Mouse (Mus musculus) intestine, postnatal 0 days (tissue): ENCODE measurements around the gene Med8. TPM values are rescaled to one million over a fixed set of nuclear protein-coding genes. Genes with fewer than 3 reads are reported as not detected.
A peak's percentile ranks its signal among the peaks of the same experiment; 100 is the strongest.

Source experiments
- ATAC-seq: fragments of 200-750 bp; cut with Nextera tagmentation; 2 replicates; pipeline ENCODE4 v1.8.0; 2017; ENCODE audit warnings: mild to moderate bottlenecking, moderate TSS enrichment, moderate library complexity
- H3K27ac ChIP-seq: fragments of 300-500 bp; sonication (generic); 2 replicates; pipeline ENCODE4 v1.5.1; 2014; ENCODE audit warnings: mild to moderate bottlenecking, low read depth, low read length, moderate library complexity
- H3K27me3 ChIP-seq: fragments of 300-500 bp; sonication (generic); replicated peaks from 2 replicates; pipeline ENCODE4 v1.6.1; 2014; ENCODE audit warnings: low read length, mixed read lengths; ENCODE audit not compliant: control insufficient read depth, insufficient read depth
- H3K36me3 ChIP-seq: fragments of 300-500 bp; sonication (generic); 2 replicates; pipeline ENCODE4 v1.6.1; 2014; ENCODE audit warnings: mild to moderate bottlenecking, moderate library complexity; ENCODE audit not compliant: control insufficient read depth, insufficient read depth
- H3K4me1 ChIP-seq: fragments of 300-500 bp; sonication (generic); replicated peaks from 2 replicates; pipeline ENCODE4 v1.6.1; 2014; ENCODE audit warnings: antibody characterized with exemption, low read length, mixed read lengths; ENCODE audit not compliant: control insufficient read depth, insufficient read depth
- H3K4me2 ChIP-seq: fragments of 300-500 bp; sonication (generic); replicated peaks from 2 replicates; pipeline ENCODE4 v1.6.1; 2014; ENCODE audit warnings: low read depth, mild to moderate bottlenecking, moderate library complexity
- H3K4me3 ChIP-seq: fragments of 300-500 bp; sonication (generic); 2 replicates; pipeline ENCODE4 v1.5.1; 2014; ENCODE audit warnings: low read depth, low read length
- H3K9ac ChIP-seq: fragments of 300-500 bp; sonication (generic); 2 replicates; pipeline ENCODE4 v1.6.1; 2014; ENCODE audit warnings: mild to moderate bottlenecking, low read depth, low read length
- H3K9me3 ChIP-seq: fragments of 300-500 bp; sonication (generic); 2 replicates; pipeline ENCODE4 v1.6.1; 2016; ENCODE audit warnings: mixed run types; ENCODE audit not compliant: control insufficient read depth
- CTCF ChIP-seq: sonication (generic); IDR thresholded peaks from 2 replicates; pipeline ENCODE4 v1.5.1; 2016; ENCODE audit warnings: low read depth, mild to moderate bottlenecking, control low read depth, antibody characterized with exemption, moderate library complexity
- WGBS: fragments of 180-500 bp; shearing (Covaris S2); extraction: QIAGEN DNeasy Blood & Tissue Kit; methylation state at CpG from one replicate; pipeline ENCODE4 v1.1.7; 2014; 5-methylcytosine and 5-hydroxymethylcytosine counted together
- polyA plus RNA-seq: library from polyadenylated mRNA; unstranded; fragments of >200 nt; fragmentation: Nextera tagmentation; extraction: Ambion mirVana; gene quantifications from 2 replicates; pipeline ENCODE4 v1.2.1, GENCODE M21; 2015

Med8 gene
- polyA plus RNA-seq, 1 experiment from 2014 or later: 71.8 TPM

DNA sequence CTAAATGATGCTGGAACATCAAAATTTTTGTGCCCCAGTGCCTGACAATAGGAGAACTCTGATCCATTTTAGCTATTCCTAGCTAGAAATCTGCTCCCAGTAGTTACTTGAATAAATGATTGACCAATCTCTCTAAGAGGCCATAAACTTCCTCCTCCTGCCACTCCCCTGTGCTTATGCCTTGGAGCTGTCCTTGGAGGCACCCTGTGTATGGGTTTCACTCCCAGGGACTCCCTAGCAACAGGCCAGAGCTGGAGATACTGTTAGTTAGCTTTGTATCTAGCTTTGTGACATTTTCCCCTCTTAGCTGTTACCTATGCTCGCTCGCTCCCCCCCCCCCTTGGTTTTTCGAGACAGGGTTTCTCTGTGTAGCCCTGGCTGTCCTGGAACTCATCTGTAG is 12.2 kb downstream of the Med8 start:
- Histone ChIP-seq H3K27me3 (no peaks in the 10 kb centered on the region), H3K27ac (no peak overlapping the region), H3K36me3 (peaks cover 36% of the 10 kb centered on the region), H3K9me3 (no peaks in the 10 kb centered on the region), H3K4me1 (no peaks in the 10 kb centered on the region; the same call in 1 of the 2 replicates), H3K4me2 (no peak overlapping the region), H3K9ac (no peak overlapping the region), H3K4me3 (no peak overlapping the region)
- TF ChIP-seq CTCF: no peak
- 39% methylated on average over 3 of the region's 3 CpGs for WGBS
- peak; percentile 80 for ATAC-seq

DNA sequence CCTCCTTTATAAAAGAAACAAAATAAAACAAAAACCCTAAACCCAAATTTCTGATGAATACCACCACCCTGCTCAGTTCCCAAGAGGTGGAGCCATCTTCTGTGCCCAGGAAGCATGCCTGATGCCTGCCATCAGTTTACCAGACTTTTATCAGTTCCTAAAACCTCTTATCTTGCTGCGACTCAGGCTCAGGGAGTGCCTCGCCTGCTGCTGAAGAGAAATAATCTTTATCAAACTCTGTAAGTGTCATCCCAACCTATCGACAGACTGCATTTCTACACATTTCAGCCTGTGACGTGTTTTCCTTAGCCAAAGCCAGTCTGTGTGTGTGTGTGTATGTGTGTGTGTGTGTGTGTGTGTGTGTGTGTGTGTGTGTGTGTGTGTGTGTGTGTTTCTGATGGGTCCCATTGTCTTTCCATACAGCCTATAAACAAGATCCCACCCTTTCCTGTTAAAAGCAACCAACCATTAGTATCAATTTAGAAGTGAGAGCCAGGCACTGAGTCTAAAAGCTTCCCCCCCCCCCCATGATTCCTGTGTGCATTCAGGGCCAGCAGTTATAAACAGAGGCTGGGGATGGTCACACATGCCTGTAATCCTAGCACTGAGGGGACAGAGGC is 15.5 kb downstream of the Med8 start:
- WGBS: 52% methylated on average over 4 of the region's 4 CpGs
- no peak for TF ChIP-seq CTCF
- Histone ChIP-seq H3K36me3 (peaks cover 11% of the 10 kb centered on the region), H3K4me3 (no peak overlapping the region), H3K9me3 (no peaks in the 10 kb centered on the region), H3K27me3 (no peaks in the 10 kb centered on the region), H3K4me2 (no peak overlapping the region), H3K27ac (no peak overlapping the region), H3K4me1 (peaks cover 10% of the 10 kb centered on the region; the same call in 1 of the 2 replicates), H3K9ac (no peak overlapping the region)
- ATAC-seq: no peak

DNA sequence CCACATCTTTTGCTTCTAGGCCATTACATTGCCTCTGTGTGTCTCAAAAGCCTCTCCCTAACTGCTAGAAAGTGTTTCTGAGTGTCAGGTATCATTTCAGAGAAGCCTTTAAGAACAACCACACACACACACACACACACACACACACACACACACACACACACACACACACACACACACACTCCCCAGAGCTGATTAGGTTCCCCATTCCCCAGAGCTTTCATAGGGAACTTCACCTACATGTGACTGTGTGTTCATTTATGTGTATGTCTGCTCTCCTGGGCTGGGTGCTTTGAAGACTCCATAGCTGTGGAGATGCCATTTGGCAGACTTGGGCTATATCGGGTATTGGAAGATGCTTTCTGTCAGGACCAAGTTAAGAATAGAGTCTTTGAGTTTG is 16.2 kb downstream of the Med8 start:
- no peak for ATAC-seq
- Histone ChIP-seq H3K27ac (no peak overlapping the region), H3K4me3 (no peak overlapping the region), H3K9me3 (no peaks in the 10 kb centered on the region), H3K4me2 (no peak overlapping the region), H3K36me3 (peaks cover 7% of the 10 kb centered on the region), H3K4me1 (peaks cover 16% of the 10 kb centered on the region; the same call in 1 of the 2 replicates), H3K9ac (no peak overlapping the region), H3K27me3 (no peaks in the 10 kb centered on the region)
- WGBS: 85% methylated on average over 1 of the region's 1 CpGs
- TF ChIP-seq CTCF: no peak

DNA sequence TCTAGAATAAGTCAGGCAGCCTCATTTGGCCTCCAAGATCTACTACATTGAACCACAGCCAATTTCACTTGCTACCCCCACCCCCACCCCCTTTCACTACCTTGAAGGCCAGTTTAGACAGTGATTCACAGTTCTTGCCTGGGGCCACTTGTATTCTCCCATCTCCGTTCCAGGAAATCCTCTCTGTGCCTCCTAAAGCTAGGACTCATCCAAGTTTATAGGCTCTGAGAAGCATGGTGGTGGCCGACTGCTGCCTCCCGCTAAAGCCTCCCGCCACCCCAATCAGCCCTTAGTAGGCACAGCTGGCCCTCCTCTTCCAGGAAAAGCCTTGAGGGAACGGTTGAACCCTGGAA is 18.3 kb downstream of the Med8 start:
- Histone ChIP-seq H3K36me3 (peaks cover 21% of the 10 kb centered on the region), H3K4me1 (peaks cover 20% of the 10 kb centered on the region; the same call in 1 of the 2 replicates), H3K27me3 (no peaks in the 10 kb centered on the region), H3K4me2 (peak overlapping the region; percentile 77), H3K9ac (peak overlapping the region; percentile 74), H3K4me3 (peak overlapping the region; percentile 64), H3K9me3 (no peaks in the 10 kb centered on the region), H3K27ac (peak overlapping the region; percentile 95)
- ATAC-seq: peak; percentile 5; the same call in 1 of the 2 replicates
- 2% methylated on average over 5 of the region's 5 CpGs for WGBS
- no peak for TF ChIP-seq CTCF

DNA sequence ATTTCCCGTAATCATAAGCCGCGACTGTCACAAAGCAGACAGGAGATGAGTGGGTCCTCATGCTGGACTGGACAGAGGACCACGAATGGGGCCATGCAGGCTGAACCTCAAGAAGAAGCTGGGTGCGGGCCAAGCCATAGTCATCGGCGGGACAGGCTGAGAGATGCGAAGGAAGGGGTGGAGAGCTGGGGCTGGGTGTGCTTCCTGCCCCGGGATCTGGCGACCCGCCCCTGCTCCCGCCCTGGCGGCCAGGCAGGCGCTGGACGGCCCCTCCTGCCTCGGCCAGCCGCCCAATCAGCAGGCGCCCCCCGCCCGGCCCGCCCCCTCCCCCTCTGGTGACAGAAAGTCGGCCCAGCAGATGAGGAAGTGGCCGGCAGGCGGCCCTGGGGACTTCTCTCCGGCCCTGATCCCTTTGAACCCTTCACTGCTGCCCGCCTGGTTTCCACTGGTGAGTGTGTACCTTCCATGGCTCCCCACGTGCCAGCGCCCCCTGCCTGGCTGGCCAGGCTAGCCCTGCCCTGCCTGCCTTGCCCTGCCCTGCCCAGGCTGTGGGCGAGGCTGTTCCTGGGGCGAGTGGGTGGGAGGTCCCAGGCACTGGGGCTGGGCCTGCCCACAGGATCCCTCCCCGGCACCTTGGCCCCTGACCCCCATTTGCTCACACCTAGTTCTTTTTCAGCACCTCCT is 18.8 kb downstream of the Med8 start, which contains the start of gene Elovl1:
Elovl1 (plus strand) TSS at position 326 of the 684 bp plus-strand sequence.
- Histone ChIP-seq H3K4me2 (peak within 1 kb of the TSS; percentile 77), H3K27me3 (no peaks in the 10 kb centered on the region), H3K9ac (peak within 1 kb of the TSS; percentile 74), H3K4me3 (peak within 1 kb of the TSS; percentile 64), H3K9me3 (no peaks in the 10 kb centered on the region), H3K4me1 (peaks cover 20% of the 10 kb centered on the region; the same call in 1 of the 2 replicates), H3K27ac (peak within 1 kb of the TSS; percentile 95), H3K36me3 (peaks cover 25% of the 10 kb centered on the region)
- peak; percentile 91 for ATAC-seq
- peak; percentile 72 for TF ChIP-seq CTCF
- WGBS: 0% methylated on average over 20 of the region's 31 CpGs

DNA sequence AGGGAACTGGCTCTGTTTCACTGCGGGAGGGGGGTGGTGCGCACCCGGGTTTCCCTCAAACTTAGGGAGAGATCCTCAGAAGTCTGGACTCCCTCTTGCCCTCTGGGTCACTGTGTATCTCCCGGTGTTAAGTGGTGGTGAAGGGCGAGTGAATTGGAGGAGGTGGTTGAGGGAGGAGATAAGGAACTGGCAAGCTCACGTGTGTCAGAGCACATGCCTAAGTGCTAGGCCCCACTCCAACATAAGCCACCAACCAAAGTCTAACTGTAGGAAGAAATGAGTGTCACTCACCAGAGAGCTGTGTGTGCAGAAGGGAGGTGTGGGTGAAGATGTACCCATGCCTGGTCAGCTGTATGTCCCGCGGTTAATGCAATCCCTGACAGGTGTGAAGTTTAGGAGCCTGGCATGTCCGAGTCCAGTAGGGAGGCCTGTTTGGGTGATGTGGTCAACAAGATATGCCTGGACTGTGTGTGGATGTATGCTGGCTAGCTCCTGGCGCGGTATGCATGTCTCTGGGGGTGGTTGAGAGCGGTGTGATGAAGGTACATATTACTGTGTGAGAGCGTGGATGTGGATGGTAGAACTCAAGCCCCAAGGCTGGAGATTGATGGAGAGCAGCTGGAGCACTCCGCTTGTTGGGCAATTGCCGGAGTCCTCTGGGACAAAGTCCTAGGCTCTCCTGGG is 19.5 kb downstream of the Med8 start:
- Histone ChIP-seq H3K4me2 (peak overlapping the region; percentile 77), H3K9ac (peak overlapping the region; percentile 74)
- WGBS: 19% methylated on average over 15 of the region's 15 CpGs

More for the DNA sequence above, 19.5 kb downstream of the Med8 start:
- Histone ChIP-seq H3K4me3 (peak overlapping the region; percentile 64), H3K27me3 (no peaks in the 10 kb centered on the region), H3K36me3 (peaks cover 33% of the 10 kb centered on the region), H3K27ac (peak overlapping the region; percentile 95), H3K4me1 (peaks cover 20% of the 10 kb centered on the region; the same call in 1 of the 2 replicates), H3K9me3 (no peaks in the 10 kb centered on the region)
- peak; percentile 75 for ATAC-seq
- no peak for TF ChIP-seq CTCF
